Mouse (Mus musculus) erythroblast, embryonic 14.5 days (primary cell): ENCODE measurements around the gene Slc10a7.

Experiments
- GATA1 ChIP-seq: IDR thresholded peaks from 2 replicates; pipeline ENCODE4 v1.6.1; 2012; ENCODE audit warnings: low read length, inconsistent platforms, mixed read lengths
- TAL1 ChIP-seq: IDR thresholded peaks from 3 replicates; pipeline ENCODE4 v1.6.1; 2012; ENCODE audit warnings: low read length, inconsistent platforms, mixed read lengths

DNA sequence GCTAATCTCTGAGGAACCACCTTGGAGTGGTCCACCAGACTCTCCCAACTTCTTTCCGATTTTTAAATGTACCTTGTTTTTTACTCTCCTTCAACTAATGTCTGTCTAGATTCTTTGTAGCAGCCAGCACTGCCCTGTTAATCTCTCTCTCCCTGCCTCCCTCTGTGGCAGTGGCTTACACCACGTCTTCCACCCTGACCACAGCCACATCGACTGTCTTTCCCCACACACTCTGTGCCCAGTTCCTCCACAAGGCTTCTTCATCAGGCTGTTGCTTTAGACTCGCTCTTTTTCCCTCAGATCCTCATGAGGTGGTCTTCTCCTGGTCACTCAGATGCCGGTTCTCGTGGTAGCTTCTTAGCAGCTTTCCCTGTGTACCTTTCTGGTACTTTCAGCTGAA, 101.9 kb downstream of the Slc10a7 start:
- TF ChIP-seq GATA1 = no peak
- no peak for TF ChIP-seq TAL1
